Mouse (Mus musculus) 3T3-L1 (cell line): ENCODE data around the gene Pde6g.
"Not testable (repeated sequence)": the region's sequence is repeated elsewhere in the genome, so short reads cannot be mapped to it uniquely, and the experiment has no call there.

Experiments used
- DNase-seq: peaks from one replicate; pipeline ENCODE4 v3.0.0-alpha.2; 2015; ENCODE audit warnings: low read depth, low spot score

Pde6g gene

GRCm38 (mm10) chr11:120422651-120423568 is 30.4 kb downstream of the Pde6g start:
- no peak for DNase-seq

- no peak for DNase-seq
These were observed 34.7 kb downstream of the Pde6g start for GRCm38 (mm10) chr11:120418592-120418991.

- no peak for DNase-seq
These were observed 35.4 kb downstream of the Pde6g start for GRCm38 (mm10) chr11:120417852-120418251.

GRCm38 (mm10) chr11:120413621-120414020 is 39.7 kb downstream of the Pde6g start:
- not testable (repeated sequence) for DNase-seq

GRCm38 (mm10) chr11:120406445-120406844 is 46.9 kb downstream of the Pde6g start:
- no peak for DNase-seq

GRCm38 (mm10) chr11:120405867-120406266 is 47.4 kb downstream of the Pde6g start:
- DNase-seq: no peak

GRCm38 (mm10) chr11:120404814-120405213 is 48.5 kb downstream of the Pde6g start:
- DNase-seq: no peak

GRCm38 (mm10) chr11:120399319-120399718 is 54.0 kb downstream of the Pde6g start:
- no peak for DNase-seq
